Mouse (Mus musculus) small intestine, adult 2 months (tissue): ENCODE measurements around the gene Mnat1.

Experiments used
- CTCF ChIP-seq: fragments of 200-500 bp; IDR thresholded peaks from 2 replicates; pipeline ENCODE4 v1.5.1; 2012; ENCODE audit warnings: low read depth, mild to moderate bottlenecking, control low read depth, inconsistent platforms, low read length, moderate library complexity, mixed read lengths; ENCODE audit not compliant: insufficient replicate concordance, insufficient read length; ENCODE audit errors: extremely low read depth
- POLR2A ChIP-seq: fragments of 200-500 bp; IDR thresholded peaks from 2 replicates; pipeline ENCODE4 v1.6.1; 2012; ENCODE audit warnings: low read depth, mild to moderate bottlenecking, control low read depth, inconsistent platforms, low read length, moderate library complexity

DNA sequence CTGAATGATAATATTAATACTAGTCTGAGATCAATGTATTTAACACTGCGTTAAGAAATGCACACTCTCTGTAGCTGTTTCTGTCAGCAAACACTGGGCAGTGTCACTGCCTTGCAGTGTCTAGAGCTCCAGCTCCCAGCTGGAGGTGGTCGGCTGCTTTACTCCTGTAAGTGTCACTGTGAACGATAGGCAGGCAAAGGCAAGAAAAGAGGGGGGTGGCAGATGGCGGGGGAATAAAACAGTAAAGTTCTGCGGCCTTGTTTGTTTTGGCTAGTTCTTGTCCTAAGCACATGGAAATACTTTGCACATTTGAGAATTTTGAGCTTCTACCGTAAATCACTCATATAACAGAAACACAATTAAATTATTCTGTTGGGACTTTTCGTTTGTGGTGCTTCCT lies 75.9 kb downstream of the Mnat1 start:
- no peak for TF ChIP-seq CTCF
- no peak for TF ChIP-seq POLR2A
